18 mouse cellular contexts compared by ENCODE assay signal in genomic region chr4:57111992-57112540, GRCm38 (mm10).
"Had no signal": no experiment of that assay in that cellular context is flagged by ENCODE, and none has a peak within 500 bp of the region (broad histone marks: within the 10 kb centered on the region; RNA-seq: fewer than 3 reads in every experiment).

No protein-coding gene starts in this region.

- ATAC-seq: midbrain, embryonic 16.5 days had no signal

- DNase-seq: lung, embryonic 14.5 days; lung, postnatal 10 days; lung, postnatal 4 days; midbrain, embryonic 14.5 days; retina, postnatal 1 day; right cerebral cortex, adult 18-20 months; right cerebral cortex, postnatal 25 days; right cerebral cortex, postnatal 4 days; spleen, adult 18-20 months; thymus, adult 18-20 months; thymus, postnatal 14 days; thymus, postnatal 36 days had no signal

- H3K4me2 ChIP-seq: lung, embryonic 14.5 days; midbrain, embryonic 12.5 days; neural tube, embryonic 13.5 days; neural tube, embryonic 15.5 days had no signal

- H3K4me3 ChIP-seq: midbrain, embryonic 10.5 days; midbrain, embryonic 12.5 days; myocyte; neural tube, embryonic 13.5 days; neural tube, embryonic 15.5 days had no signal

- H3K36me3 ChIP-seq: midbrain, embryonic 10.5 days; midbrain, embryonic 12.5 days; neural tube, embryonic 13.5 days; neural tube, embryonic 15.5 days had no signal

- H3K4me1 ChIP-seq: midbrain, embryonic 12.5 days; neural tube, embryonic 13.5 days; neural tube, embryonic 15.5 days had no signal

- H3K9ac ChIP-seq: lung, embryonic 14.5 days; midbrain, embryonic 12.5 days; neural tube, embryonic 13.5 days; neural tube, embryonic 15.5 days had no signal

- H3K27ac ChIP-seq: midbrain, embryonic 10.5 days; midbrain, embryonic 12.5 days; neural tube, embryonic 13.5 days; neural tube, embryonic 15.5 days had no signal

- H3K27me3 ChIP-seq: midbrain, embryonic 12.5 days; neural tube, embryonic 13.5 days; neural tube, embryonic 15.5 days had no signal

- H3K9me3 ChIP-seq: midbrain, embryonic 10.5 days; midbrain, embryonic 12.5 days; neural tube, embryonic 13.5 days; neural tube, embryonic 15.5 days had no signal
